Mouse (Mus musculus) layer of hippocampus, adult 11-12 months (tissue): ENCODE data around the gene Arid5a.

Experiments
- DNase-seq: peaks from one replicate; pipeline ENCODE4 v3.0.0; 2022; ENCODE audit warnings: low spot score

Arid5a gene

GRCm38 (mm10) chr1:36325900-36326321, 18.4 kb downstream of the Arid5a start:
- no peak for DNase-seq

GRCm38 (mm10) chr1:36326815-36327214, 19.3 kb downstream of the Arid5a start:
- peak; percentile 49 for DNase-seq

GRCm38 (mm10) chr1:36331743-36332142, 24.2 kb downstream of the Arid5a start:
- no peak for DNase-seq

- DNase-seq, result no peak
Observed at GRCm38 (mm10) chr1:36332955-36333887, 25.7 kb downstream of the Arid5a start.

GRCm38 (mm10) chr1:36342547-36342946, 35.0 kb downstream of the Arid5a start:
- no peak for DNase-seq

GRCm38 (mm10) chr1:36352351-36352750, 44.8 kb downstream of the Arid5a start:
- DNase-seq, result peak; percentile 39

- no peak for DNase-seq
Observed at GRCm38 (mm10) chr1:36356955-36357695, 49.6 kb downstream of the Arid5a start.

GRCm38 (mm10) chr1:36367698-36368097, 60.2 kb downstream of the Arid5a start:
- no peak for DNase-seq

- DNase-seq, result peak; percentile 32
Observed at GRCm38 (mm10) chr1:36368112-36368968, 60.8 kb downstream of the Arid5a start.

- peak; percentile 81 for DNase-seq
Observed at GRCm38 (mm10) chr1:36368969-36369645, 61.6 kb downstream of the Arid5a start, which contains the start of gene Kansl3. Kansl3 (minus strand) TSS chr1:36369181.

GRCm38 (mm10) chr1:36370918-36371317, 63.4 kb downstream of the Arid5a start:
- DNase-seq, result no peak

GRCm38 (mm10) chr1:36371934-36372845, 64.7 kb downstream of the Arid5a start, which contains the start of gene Fer1l5:
Fer1l5 (plus strand) TSS chr1:36372291.
- DNase-seq, result no peak
